Mouse (Mus musculus): Measurements from ENCODE around the gene Pno1. TPM values are rescaled to one million over a fixed set of nuclear protein-coding genes. Genes with fewer than 3 reads are reported as not detected.

Pno1 gene
- 14.8 and 16.1 TPM in 2 replicates for polyA plus RNA-seq (2012; rRNA removed)

DNA sequence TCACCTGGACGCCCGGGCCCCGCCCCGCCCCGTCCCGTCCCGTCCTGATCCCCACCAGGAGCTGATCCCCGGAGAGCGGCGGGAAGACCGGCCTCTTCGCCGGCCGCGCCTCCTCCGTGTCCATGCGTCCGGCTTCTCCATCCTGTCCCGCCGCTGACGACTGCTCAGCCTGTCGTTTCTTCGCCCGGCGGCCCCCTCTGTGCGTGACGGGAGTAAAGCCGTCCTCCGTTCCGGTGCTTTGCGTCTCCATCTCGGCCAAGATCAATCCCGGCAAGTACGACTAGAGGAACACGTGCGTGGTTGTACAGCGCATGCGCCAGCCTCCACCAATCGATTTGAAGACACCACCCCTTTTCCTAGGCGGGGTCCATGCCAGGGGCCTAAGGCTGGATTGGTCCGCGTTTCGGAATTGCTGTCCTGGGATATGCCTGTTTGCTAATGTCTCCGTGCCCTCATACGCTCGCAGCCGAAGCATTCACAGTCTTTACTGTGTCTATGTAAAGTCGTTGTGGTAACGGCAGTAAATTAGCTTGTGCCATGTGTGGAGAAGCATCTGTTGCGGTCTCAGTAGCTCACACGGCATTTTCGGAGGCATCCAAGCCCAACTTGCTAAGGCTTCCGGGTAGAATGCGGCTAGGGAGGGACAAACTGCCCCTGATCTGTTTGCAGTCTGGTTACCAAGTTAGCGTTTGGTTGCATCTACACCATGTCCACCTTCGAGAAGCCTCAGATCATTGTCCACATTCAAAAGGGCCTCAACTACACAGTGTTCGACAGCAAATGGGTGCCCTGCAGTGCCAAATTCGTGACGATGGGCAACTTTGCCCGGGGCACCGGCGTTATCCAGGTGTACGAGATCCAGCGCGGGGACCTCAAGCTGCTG is at the start of gene Pno1:
Gene Pno1 (minus strand): TSS at position 311 of the 883 bp plus-strand sequence.

DNA sequence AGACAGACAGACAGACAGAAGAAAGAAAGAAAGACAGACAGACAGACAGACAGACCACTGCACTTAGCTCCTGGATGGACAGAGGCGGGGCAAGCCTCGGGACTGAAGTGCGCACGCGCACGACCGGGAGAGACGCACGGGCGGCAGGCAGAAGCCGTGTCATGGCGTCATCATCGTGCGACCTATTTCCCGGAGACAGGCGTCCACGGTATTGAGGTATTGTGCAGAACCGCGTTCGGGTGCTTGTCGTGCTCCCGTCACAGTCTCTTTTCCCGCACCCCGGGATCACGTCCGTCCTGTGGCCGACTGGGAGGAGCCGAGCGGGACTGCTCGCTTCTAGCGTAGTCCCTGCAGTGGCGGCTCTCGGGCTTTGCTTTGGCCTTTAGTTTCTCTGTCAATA is 46.1 kb upstream of the Pno1 start, which contains the start of gene C1d:
Gene C1d (plus strand): TSS at position 137 of the 400 bp plus-strand sequence.

DNA sequence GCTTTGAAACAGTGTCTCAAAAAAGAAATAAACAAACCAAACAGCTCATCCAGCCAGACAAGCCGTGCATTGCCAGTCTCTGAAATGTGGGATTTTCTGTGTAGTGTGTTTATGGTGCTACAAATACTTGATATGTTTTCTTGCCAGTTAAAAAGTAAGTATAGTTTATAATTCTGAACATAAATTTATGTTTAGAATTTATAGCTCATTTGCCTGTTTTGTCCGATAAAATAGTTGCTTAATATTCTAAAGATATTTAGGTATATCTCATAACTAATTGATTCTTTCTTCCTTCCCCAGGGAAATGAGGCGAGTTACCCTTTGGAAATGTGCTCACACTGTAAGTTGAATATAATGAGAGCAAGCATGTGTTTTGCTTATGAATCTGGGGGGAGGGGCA is 29.6 kb downstream of the Pno1 start, which contains the start of gene Wdr92:
Gene Wdr92 (plus strand): TSS at position 301 of the 400 bp plus-strand sequence.

DNA sequence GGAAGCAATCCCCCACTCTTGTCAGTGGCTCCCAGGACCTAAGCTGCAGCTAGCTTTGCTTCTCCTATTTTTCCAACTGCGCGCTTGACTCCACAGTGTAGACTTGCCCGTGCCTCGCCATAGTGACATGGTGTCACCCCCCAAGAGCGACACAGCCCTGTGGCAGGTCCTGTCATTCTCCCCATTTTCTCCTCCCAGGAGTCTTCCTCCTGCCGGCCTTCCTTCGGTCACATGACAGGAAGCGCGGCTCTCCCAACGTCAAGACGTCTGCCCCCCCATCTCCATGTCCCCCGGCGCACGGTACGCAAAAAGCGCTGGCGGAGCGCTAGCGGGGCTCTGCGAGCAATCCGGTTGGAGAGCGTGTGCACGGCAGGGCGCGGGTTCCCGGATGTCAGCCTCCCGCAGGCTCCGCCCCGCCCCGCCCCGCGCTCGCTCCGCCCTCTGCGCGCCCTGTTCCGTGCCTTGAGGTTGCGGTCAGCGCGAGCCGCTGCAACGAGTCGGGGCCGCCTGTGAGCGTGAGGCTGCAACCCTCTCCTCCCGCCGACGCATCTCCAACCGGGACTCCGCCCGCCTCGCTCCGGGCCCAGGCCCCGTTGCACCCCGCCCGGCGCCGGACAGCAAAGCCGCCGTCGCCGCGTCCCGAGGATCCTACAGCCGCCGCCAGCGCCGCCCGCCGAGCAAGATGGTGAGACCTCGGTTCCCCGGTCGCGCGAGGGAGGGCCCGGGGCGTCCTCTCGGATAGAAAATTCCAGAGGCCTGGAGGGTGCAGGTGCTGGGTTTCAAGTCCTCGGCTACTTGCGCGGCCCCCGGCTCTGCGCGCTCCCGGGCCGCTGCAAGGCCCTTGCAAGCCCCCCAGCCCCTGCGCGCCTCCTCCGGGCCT is 52.3 kb downstream of the Pno1 start, which contains the start of gene Ppp3r1:
Gene Ppp3r1 (plus strand): TSS at position 406 of the 880 bp plus-strand sequence.

Other genes starting within 250 kb of the Pno1 start
- 97.8 and 98.3 TPM in 2 replicates for gene Cnrip1, start 160.0 kb downstream of the Pno1 start, polyA plus RNA-seq (2012; rRNA removed)
- 3.8 and 4.4 TPM in 2 replicates for gene Plek, start 159.2 kb downstream of the Pno1 start, polyA plus RNA-seq (2012; rRNA removed)
- 105 and 118 TPM in 2 replicates for gene Ppp3r1, start 52.3 kb downstream of the Pno1 start, polyA plus RNA-seq (2012; rRNA removed)
- 11.7 and 12.9 TPM in 2 replicates for gene Wdr92, start 29.5 kb downstream of the Pno1 start, polyA plus RNA-seq (2012; rRNA removed)
- 79.6 and 100 TPM in 2 replicates for gene C1d, start 46.0 kb upstream of the Pno1 start, polyA plus RNA-seq (2012; rRNA removed)

Data from central nervous system, embryonic 14 days (tissue).